In genomic region chr15:44913434-44913833, GRCm38 (mm10) we compare ENCODE assay signal across 16 mouse cellular contexts.
"Had no signal": no experiment of that assay in that cellular context is flagged by ENCODE, and none has a peak within 500 bp of the region (broad histone marks: within the 10 kb centered on the region; RNA-seq: fewer than 3 reads in every experiment).

No protein-coding gene starts in this region.

- H3K27me3 ChIP-seq: liver, embryonic 13.5 days; neural tube, embryonic 12.5 days; neural tube, embryonic 15.5 days; stomach, embryonic 15.5 days had no signal

- H3K4me2 ChIP-seq: liver, embryonic 13.5 days; midbrain, embryonic 11.5 days; neural tube, embryonic 12.5 days; neural tube, embryonic 15.5 days; stomach, embryonic 15.5 days had no signal

- H3K9me3 ChIP-seq: liver, embryonic 13.5 days; neural tube, embryonic 12.5 days; neural tube, embryonic 15.5 days; stomach, embryonic 15.5 days had no signal

- H3K36me3 ChIP-seq: liver, embryonic 13.5 days; neural tube, embryonic 12.5 days; neural tube, embryonic 15.5 days; stomach, embryonic 15.5 days had no signal

- H3K27ac ChIP-seq: liver, embryonic 13.5 days; neural tube, embryonic 12.5 days; neural tube, embryonic 15.5 days; stomach, embryonic 15.5 days had no signal

- H3K9ac ChIP-seq: liver, embryonic 13.5 days; neural tube, embryonic 12.5 days; neural tube, embryonic 15.5 days; stomach, embryonic 15.5 days had no signal

- DNase-seq: kidney, adult 9 months; kidney, postnatal 14 days; kidney, postnatal 4 days; liver, embryonic 13.5 days; lung, adult 2 months; lung, postnatal 14 days; lung, postnatal 4 days; midbrain, embryonic 14.5 days; right cerebral cortex, adult 18-20 months; right cerebral cortex, postnatal 14 days; spleen, adult 18-20 months; thymus, postnatal 25 days had no signal

- H3K4me3 ChIP-seq: liver, embryonic 13.5 days; neural tube, embryonic 12.5 days; neural tube, embryonic 15.5 days; stomach, embryonic 15.5 days had no signal

- H3K4me1 ChIP-seq: liver, embryonic 13.5 days; neural tube, embryonic 12.5 days; neural tube, embryonic 15.5 days; stomach, embryonic 15.5 days had no signal
